Mouse (Mus musculus) yolk sac, embryonic 10.5 days (tissue): ENCODE data around the gene Drc3.

Experiments
- DNase-seq: peaks from one replicate; pipeline ENCODE4 v3.0.0-alpha.2; 2017; ENCODE audit warnings: low spot score

Gene Drc3

DNA sequence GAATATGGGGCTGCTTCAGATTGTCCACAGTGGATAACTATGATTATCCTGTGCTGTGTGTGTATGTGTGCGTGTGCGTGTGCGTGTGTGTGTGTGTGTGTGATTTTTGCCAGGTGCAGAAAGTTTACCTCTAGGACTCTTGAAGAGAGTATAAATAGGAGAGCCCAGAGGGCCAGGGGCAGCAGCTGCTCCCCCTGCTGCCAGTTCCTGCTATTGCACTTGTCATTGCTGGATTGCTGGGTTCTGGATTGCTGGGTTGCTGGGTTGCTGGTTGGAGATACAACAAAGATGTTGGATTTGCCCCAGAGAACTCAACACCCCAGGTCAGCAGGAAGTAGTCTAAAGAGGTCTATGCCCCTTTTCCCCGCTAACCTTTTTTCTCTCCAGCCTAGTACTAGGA lies 14.8 kb upstream of the Drc3 start:
- DNase-seq, result no peak

DNA sequence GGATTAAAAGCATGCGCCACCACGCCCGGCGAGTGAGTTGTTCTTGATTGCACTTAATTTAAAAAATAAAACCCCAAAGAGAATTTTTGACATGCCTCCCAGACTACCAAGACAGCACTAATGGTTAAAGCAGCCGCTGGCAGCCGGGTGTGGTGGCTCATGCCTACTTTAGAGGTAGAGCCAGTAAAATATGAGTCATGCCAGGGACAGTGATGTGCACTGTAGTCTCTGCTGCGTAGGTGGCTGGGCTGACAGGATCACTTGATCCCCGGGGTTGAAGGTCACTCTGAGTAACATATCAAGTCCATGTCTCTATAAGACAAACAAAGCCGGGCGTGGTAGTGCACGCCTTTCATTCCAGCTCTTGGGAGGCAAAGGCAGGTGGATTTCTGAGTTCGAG lies 13.8 kb upstream of the Drc3 start:
- peak; percentile 53 for DNase-seq

DNA sequence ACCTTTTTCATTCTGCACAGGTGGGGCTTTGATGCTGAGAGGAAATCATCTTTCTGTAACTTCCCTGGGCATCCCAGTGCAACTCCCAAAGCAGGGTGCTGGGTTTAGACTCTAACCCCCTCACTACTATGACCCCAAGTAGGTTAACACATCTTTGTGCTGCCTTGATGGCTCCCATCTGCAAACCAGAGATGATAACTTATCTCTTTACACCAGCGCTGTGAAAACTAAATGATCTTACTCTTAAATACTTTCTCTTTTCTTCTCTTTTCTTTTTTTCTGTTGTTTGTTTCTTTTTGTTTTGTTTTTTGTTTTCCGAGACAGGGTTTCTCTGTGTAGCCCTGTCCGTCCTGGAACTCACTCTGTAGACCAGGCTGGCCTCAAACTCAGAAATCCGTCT lies 7.3 kb upstream of the Drc3 start:
- no peak for DNase-seq

DNA sequence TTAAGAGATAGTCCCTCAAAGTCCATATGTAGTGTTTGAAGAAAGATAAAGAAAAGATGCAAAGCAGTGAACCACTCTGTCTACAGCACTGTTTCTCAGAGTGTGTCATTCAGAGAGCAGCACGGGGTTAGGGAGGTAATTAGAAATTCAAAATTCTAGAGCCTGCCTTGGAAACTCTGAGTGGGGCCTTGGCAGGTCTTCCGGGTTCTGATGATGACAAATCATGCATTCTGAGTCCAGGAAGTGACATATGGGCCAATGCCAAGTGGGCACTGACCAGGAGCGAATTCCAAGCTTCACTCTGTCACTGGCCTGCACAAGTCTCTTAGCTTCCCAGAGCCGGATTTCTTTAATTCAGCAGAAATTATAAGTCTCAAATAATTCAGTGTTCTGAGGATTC lies 6.6 kb upstream of the Drc3 start:
- no peak for DNase-seq

DNA sequence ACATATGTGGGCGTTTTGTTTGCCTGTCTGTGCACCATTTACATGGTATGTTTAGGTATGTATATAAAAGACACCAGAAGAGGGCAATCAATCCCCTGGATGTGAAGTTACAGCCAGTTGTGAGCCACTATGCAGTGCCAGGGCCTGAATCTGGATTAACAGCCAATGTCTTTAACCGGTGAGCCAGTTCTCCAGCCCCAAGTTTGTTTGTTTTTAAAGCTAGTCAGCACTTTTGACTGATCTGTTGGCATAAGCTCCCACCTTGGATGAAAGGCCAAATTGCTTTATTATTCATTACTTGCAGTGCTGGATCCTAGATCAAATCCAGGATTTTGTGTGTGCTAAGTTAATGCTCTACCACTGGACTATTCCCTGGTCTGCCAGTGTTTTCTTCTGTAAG lies 1.7 kb upstream of the Drc3 start:
- no peak for DNase-seq

DNA sequence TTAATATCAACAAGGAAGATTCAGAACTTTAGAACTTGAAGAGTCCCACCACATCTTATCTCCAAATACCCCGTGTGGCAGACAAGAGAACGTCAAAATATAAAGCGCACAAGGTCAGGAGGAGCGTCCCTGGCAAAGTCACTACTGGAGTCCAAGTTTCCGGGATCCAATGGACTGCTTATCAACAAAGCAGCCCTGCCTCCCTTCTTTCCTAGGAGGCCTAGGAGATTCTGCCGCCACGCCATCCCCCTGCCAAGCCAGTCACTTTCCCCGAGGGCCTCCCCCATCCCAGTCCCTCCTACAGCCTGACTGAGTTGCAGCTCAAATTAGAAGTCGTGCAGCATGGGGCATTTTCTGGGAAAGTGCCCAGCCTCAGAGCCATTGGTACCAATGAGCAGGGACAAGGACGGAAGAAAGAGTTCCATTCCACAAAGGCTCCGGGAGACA lies 1.2 kb upstream of the Drc3 start:
- DNase-seq, result no peak

DNA sequence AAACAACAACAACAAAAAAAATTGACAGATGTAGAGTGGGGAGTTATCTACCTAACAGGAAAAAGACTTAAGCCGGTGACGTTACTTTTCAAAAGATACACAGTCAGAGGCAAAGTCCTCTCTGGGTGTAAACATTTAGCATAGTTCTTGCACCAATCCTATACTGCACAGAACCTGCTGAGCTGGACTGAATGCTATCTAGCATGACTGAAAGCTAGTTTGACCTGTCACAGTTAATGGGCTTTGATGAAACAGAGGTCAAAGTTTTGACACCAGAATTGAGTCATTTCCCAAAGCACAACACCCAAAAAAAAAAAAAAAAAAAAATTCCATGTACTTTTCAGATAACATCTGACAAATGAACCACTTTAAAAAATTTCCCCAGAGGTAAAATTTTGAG lies 2.8 kb downstream of the Drc3 start:
- peak; percentile 52 for DNase-seq

DNA sequence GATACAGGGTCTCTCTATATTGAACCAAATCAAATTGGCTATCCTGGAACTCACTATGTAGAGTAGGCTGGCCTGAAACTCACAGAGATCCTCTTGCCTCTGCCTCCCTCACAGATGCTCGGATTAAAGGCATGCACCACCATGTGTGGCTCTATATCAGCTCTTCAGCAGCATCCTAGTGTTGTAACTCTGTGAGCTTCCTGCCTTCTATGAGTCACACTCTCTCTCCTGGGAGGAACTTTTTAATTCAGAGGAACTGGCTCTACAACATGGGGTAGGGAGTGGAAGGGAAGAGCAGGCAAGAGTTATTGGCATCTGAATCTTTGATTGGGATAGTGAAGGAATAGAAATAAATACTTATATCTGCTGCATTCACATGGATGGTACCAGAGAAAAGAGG lies 4.0 kb downstream of the Drc3 start:
- DNase-seq, result no peak

DNA sequence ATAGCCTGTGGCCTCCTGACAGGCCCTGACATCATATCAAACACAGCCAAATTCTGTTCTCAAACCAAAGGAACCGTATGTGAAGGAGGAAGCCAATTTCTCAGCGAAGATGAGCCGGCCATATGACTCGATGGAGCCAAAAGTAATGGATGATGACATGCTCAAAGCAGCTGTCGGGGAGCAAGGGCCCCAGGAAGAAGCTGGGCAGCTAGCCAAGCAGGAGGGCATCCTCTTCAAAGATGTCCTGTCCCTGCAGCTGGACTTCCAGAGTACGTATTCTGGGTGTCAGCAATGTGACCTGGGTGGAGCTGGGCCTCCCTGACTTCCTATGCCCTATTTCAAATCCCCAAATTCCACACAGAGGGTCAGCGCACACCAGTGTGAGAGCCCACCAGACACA lies 5.4 kb downstream of the Drc3 start:
- no peak for DNase-seq

DNA sequence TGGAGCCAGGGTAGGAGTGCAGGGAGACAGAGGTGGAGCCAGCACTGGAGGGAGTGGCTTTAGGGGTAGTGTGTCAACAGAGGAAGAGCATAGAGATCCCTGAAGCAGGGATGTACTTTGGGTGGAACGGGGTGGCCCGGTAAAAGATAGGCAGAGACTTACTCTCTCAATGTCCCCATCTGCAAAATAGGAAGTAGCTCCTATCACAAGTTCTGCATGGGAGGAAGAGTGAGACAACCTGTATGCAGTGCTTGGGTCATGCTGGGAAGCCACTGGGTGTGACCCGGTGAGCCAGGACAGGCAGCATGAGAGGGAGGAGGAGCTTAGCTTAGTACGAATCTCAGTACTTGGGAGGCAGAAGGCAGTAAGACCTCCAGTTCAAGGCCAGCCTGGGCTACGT lies 6.0 kb downstream of the Drc3 start:
- no peak for DNase-seq

DNA sequence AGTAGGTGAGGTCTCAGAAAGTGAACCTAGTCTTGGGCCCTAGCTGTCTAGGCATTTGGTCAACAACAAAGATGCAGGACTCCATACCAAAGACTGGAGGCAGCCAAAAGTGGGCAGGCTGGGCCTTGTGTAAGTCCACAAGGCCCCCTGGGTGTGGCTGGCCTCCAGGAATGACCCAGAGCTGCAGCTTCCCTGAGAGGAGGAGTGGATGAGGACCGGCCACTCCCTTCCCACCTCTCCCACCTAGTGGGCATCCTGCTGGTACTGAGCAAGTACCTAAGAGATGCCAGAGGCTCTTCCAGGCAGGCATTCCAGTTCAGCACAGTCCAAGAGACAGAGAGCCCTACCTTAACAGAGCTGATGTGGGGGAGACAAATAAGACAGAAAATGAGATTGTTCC lies 6.8 kb downstream of the Drc3 start:
- no peak for DNase-seq

DNA sequence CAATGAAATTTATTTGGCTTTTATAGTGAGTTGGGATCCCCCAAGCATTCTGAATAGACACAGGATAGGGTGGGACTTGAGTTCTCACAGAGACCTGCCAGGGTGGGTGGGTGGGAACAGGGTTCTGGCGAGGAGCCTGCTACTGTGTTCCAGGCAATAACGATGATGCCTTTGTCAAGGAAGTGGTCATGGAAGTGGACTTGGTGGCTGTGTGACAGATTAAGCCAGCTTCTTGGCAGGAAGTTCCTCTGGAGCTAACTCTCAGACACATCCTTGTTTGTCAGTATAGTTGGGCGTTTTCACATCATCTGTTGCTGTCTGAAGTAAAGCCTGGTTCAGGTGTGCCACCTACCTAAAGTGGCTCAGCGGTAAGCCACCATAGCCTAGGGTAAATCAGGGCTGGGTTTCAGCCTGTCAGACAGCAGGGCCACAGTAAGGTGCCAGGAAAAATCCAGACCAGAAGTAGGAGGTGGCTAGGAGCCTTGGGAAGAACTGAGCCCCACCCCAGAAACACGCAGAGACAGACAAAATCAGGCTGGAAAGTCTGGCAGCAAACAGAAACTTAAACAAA lies 7.6 kb downstream of the Drc3 start:
- no peak for DNase-seq

DNA sequence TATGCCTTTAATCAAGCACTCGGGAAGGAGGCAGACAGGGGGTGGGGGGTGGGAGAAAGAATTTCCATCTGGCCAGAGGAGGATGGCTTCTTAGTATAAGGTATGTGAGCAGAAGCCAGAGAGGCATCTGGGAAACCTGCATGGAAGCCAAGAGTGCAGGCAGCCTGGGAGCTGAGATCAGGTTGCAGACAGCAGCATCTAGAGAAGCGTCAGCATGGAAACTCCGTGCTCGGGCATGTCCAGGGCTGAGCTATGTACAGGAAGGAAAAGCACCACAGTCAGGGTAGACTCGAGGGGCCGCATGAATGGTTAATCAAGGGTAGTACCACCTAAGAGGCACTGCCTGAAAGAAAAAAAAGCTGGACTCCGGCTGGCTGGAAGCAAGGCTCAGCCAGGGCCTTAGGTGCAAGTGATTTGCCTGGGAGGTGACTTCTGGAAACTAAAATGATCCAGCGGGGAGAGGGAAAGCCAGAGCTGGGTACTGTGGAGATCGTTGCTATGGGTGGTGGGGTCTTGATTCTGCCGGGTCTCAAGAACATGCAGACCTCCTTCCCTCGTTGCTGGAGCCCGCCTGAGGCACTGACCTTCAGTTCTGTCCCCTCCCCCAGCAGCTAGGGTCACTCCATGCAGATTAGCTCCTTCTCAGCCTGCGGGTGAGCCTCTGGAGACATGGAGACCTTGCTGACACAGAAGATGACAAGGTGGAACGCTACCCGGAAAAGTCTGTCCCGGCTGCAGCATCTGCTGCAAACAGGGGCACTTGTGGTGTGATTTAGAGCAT lies 13.3 kb downstream of the Drc3 start:
- DNase-seq, result peak; percentile 24

DNA sequence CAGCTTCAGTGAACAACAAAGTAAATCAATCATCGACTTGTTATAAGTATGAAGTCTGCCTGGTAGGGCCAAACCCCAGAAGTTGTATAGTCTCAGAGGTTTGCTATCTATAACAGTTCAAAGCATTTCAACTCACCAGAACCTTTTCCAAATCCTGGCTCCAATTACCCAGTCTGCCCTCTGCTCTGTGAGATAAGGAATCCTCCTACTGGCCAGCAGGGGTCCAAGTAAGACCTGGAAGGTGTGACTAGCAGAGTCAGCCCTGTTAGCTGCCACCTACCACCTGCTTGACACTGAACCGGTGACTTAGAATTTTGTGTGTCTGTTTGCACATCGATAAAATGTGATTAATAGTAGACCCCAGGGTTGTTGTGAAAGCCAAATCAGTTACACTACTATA lies 14.1 kb downstream of the Drc3 start:
- DNase-seq, result no peak

DNA sequence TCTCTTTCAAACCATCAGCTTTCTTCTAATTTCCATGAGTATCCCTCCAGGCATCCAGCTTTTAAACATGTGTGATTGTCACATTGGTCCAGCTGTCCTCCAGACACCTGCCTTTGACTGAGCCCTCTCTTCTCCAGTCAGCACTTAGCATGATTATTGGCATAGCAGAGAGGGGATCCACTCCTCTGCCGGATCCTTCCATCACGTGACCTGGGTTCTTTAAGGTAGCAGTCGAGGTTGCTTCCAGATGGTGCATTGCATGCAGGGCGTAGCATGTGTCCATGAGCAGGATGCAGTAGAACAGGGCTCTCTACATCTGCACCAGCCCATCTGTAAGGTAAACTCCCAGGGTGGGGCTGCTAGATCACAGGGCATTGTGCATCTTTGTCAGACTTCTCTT lies 15.8 kb downstream of the Drc3 start:
- DNase-seq, result no peak

DNA sequence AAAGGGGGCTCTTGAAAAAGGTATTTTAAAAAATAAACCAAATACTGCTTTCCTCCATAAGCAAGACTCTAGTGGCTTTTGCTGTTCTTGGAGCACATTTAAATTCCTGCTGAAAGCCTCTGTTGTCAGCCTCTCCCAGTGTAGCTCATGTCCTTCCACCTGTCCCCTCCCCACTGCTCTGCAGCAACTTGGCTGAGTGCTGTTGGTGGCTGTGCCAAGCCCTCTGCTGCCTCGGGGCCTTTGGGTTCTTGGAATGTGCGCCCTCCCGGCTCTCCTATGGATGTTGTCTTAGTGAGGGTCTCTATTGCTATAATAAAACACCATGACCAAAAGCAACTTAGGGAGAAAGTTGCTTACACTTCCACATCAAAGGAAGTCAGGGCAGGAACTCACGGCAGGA lies 16.3 kb downstream of the Drc3 start:
- DNase-seq, result no peak

DNA sequence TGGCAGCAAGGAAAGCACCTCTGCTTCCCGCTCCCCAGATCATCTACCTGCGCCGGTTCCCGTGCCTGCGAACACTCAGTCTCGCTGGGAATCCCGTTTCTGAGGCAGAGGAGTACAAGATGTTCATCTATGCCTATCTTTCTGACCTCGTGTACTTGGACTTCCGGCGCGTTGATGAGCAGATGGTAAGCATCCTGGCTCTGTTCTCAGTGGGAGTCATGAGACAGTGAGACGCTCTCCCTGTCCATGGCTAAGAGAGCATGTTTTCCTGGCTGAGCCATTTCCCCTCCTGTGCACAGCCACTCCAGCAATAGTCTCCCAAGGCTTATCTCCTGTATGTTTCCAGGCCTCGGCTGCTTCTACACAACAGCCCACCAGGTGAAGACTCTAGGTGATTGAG lies 17.3 kb downstream of the Drc3 start:
- no peak for DNase-seq

DNA sequence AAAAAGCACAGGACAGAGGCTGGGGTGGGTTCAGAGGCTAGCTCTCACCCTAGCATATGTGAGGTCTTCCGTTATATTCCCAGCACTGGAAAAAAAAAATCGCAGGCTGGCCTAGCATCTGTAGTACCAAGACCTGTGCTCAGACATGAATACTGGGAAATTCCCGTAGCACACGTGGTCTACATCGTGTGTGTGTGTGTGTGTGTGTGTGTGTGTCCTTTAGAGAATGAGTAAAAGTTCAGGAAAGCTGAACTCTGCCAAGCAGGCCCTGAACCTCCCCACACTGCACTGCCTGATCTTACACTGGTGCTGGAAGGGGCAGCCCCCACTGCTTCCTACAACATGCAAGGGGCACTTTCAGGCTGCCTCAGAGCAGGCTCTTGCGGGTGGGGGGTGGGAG lies 21.4 kb downstream of the Drc3 start:
- no peak for DNase-seq

DNA sequence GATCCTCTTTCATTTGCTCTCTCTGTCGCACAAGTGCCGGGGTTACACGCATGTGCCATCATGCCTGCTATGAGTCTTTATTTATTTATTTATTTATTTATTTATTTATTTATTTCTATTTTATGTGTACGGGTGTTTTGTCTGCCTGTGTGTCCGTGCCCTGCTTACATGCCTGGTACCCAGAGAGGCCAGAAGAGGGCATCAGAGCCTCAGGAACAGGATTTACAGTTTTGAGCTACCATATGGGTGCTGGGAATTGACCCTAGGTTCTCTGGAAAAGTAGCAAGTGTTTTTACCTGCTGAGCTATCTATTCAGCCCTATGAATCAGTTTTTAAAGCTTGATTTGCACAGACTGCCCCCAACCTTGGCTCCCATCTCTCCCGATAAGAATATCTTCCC lies 30.4 kb downstream of the Drc3 start:
- DNase-seq, result no peak

DNA sequence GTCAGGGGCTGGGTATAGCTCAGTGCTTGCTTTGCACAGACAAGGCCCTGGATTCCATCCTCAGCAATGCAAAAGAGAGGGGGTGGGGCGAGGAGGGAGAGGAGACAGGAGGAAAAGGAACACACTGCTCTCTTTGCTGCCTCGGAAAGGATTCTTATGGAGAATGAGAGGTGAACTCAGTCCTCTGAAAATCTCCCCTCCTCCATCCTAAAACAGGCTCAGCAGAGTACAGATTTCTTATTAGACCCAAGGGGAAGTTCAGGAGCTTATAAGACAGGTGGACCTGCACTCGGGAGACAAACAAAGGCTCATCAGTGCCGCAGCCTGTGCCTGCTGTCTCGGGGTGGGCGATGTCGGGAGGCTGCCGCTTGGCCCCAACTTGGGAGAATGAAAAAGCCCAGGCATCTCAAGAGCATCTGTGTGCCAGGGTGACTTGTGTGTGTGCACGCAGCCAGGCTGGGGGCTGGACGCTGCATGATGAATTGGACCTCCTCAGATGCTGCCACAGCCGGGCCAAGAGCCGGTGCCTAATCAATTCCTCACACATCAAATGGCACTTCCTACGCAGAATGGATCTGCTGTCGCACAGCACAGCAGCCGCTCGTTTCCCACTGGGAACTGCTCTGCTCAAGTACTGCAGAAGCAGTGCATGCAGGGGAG lies 31.8 kb downstream of the Drc3 start:
- no peak for DNase-seq

DNA sequence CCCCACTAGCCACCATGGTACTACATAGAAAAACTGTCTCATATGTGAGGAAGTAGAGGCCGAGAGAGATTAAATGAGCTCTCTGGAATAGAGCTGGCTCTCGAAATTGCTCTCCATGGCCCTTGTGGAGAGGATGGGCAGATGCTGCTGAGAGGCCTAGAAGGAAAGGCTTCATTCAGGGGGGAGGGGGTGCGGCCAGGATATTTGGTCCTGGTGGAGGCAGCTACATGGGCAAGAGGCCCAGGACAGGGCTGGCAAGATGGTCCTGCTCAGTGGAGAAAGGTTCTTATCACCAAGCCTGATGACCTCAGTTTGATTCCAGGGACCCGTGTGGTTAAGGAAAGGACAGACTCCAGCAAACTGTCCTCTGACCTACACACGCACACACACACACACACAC lies 32.8 kb downstream of the Drc3 start:
- DNase-seq, result no peak

DNA sequence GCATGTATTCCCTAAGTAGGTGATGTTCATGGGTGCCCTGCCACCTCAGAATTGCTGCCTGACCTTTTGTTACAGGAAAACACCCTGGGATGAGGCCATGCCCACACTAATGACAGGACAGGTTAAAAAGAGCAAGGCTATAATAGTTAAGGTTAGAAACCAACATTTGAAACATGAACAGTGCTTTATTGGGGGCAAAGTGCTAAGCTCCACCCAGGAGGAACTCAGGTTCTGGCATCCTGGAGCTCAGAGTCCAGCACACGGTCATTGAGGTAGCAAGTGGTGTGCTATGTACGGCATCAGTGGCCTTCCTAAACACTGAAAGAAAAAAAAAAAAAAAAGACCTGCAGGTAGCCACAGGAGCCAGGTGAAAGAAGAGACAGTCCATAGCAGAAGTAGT lies 34.8 kb downstream of the Drc3 start:
- DNase-seq, result no peak

DNA sequence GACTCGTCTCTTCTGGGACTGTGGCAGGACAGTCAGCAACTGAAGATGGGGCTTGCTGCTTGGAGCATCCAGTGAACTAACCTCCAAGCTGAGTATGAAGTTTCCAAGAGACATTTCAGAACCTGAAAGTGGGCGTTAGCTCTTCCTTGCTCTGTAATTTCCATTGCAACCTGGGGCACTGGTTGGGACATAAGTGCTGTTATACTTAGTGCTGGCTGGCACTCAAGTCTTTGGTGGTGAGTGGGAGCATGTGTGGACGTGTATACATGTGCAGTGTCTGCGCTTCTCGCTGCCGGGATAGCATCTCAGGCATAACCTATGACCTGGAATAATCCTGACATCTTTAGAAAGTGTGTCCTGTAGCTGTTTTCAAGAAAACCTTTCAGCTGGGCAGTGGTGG lies 38.2 kb downstream of the Drc3 start:
- DNase-seq, result no peak

DNA sequence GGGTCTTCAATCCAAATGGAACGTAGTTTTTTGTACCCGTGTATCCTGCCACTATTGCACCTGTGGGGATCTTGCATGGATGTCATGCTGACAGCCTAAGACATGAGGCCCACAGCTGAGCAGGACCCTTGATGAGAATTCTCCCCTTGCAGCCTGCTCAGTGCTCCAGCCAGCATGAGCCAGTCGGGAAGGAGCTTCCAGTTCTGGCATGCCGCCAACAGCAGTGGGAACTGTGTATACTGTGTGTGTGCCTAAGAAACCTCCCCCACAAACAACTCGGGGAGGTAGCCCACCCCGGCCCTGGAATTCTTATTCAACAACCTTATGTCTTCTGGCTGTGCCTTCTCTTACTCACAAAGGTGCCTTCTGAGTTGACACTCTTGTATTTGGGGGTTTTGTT lies 43.4 kb downstream of the Drc3 start:
- DNase-seq, result no peak
